Mouse (Mus musculus): ENCODE data around the gene Veph1. TPM values are rescaled to one million over a fixed set of nuclear protein-coding genes. Genes with fewer than 3 reads are reported as not detected.

Gene Veph1
- polyA plus RNA-seq, 1 experiment from 2014 or later = 10.0 TPM

Other genes with a start within 250 kb of the Veph1 start
- gene Ptx3, start 76.9 kb downstream of the Veph1 start, polyA plus RNA-seq (2015; fragmentation: Nextera tagmentation; extraction: Ambion mirVana) = 22.6 and 24.5 TPM in 2 replicates

Measured in forebrain, embryonic 13.5 days (tissue).